Mouse (Mus musculus): ENCODE measurements at regions not wholly inside any gene's neighbourhood (a gene's known extent, or its start where the extent isn't known, plus 50 kb on each side); places are given as distances from the start of the nearest gene placed in this dataset.

DNA sequence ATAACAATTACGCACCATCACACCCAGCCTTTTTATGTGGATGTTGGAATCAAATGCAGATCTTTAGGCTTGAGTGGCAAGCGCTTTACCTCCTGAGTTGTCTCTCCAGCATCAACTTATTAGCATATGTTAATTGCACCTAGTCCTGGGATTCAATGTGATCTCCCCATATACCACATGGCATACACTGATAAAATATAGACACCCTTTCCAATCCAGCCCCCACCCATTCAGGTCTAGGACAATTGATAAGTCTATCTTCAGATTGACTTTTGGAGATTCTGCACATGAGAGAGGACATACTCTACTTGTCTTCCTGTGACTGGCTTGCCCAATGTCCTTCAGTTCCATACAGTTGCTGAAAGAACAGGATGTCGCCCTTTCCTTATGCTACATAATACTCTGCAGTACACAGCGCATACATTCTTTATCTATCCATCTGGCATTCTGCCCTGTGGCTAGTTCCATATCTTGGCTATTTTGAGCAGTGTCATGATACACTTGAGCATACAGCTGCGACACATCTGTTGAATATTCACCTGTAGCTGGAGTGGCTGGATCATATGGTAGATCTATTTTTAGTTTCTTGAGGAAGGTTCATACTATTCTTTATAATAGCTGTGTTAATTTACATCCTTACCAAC, 120.3 kb downstream of the Gsdmc2 start:
- no peak for DNase-seq

DNA sequence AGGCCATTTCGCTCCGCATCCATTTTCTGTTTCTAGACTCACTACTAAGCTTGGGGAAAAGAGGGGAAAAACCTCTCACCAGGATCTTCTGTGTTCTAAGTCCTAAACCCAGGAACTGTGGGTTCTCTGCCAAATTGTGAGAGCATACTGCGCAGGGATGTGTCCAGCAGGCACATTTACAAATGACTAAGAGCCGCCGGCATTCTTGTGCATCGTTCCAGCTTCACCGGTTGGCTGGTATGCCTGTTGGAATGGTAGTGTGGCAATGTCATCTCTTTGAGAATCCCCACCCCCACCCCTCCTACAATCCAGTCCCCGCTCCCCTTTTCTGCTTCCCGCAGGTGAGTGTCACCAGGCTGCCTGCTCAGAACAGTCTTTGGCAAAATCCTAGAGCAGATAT, 122.0 kb downstream of the Gsdmc2 start:
- DNase-seq: no peak

DNA sequence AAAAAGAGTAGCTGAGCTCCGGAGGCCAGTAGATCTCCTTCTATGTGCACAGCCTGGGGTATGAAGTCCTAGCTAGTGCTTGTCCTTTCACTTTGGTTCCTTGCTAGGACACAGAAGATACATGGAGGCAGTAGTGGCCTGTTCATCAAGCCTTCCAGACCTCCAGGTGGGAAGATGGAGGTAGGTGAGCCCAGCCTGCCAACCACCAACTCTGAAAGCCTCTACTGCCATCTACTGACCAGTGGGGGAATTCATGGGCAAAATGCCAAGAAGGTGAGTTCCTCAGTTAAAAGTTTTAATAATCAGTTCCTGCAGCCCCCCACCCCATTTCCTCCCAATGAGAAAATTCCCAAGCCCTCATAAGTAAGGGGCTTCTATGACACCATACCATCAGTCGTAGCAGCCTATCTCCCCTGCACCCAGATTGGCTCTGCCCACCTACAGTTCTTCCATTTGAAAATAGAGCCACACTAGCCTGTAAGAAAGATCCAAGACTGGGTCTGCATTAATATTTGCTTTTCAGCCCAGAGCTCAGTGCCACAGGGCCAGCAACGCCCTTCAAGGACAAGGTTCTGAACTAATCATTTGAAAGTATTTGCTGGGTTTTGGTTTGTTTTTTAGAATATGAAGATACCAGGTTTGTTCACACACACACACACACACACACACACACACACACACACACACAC, 123.2 kb downstream of the Gsdmc2 start:
- DNase-seq: peak; percentile 48

DNA sequence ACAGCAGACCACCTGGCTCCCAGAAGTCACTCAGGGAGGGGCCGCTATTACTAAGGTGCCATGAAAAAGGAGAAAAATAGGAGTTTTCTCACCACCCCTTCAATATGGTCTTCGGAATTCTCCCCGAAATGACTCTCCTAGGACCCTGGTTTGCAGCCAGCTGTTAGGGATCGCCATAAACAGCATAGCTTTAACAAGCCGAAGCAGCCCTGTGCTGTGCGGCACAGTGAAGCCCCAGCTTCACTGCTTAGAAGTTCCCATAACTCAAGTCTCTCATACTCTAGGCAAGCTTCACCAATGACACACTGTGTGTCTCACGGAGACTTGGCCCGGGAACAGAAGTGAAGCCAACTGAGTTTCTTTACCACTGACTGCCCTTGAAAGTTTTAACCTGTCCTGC, 127.2 kb downstream of the Gsdmc2 start:
- no peak for DNase-seq

DNA sequence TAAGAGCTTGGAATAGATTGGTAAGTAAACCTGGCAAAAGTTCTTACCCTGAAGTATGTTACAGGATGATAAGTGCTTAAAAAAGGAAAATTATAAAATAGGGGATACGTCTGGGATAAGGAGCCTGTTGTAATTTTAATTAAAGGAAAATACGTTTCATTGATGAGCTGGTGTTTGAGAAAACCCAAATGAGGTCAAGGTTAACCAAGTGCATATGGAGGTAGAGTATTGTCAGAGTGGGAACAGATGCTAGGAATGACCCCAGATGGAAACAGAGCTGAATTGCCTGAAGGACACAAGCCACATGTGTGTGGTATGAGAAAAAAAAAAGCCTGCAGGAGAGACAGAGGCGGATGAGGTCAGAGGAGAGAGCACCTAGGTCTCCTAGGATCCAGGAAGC, 131.3 kb downstream of the Gsdmc2 start:
- no peak for DNase-seq

DNA sequence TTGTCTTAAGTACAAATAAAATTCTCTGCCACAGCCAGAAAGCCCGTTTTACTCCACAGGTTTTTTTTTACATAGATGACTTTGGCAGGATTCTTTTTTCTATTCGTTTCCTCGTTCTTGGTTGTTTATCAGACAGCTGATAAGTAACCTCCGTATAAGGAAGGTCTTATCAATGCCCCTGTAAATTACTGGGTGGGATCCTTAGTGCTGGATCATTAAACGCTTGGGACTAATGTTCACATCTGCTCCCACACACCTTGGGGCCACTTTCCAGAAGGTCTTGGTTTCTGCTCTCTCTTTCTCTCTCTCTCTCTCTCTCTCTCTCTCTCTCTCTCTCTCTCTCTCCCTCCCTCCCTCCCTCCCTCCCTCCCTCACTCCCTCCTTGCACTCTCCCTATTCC, 134.6 kb downstream of the Gsdmc2 start:
- no peak for DNase-seq

DNA sequence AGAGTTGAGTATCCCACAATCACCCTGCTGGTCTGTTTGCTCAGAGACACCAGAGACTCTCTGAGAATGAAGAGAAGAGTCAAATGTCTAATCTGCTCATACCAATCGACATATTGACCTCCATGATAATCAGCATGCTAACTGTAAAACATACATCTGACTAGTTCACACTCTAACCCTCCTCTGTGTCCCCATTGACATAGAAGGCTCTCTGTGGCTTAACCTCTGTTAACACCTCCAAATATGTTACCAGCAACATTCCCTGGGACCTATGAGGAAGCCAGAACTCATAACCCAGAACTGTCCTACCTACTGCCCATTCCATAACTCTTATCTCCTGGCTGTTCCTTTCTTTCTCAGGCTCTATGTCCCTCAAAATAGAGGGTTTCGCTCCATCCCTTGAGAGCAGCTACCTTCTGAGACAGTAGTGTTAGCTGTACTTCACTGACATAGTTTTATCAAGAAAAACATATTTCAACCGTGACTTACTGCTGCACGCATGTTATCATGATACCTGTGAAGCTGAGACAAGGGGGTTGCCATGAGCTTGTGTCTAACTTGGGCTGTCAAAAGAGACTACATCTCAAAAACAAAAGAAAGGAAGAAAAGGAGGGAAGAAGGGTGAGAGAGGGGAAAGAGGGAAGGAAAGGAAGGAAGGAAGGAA, 135.6 kb downstream of the Gsdmc2 start:
- no peak for DNase-seq

DNA sequence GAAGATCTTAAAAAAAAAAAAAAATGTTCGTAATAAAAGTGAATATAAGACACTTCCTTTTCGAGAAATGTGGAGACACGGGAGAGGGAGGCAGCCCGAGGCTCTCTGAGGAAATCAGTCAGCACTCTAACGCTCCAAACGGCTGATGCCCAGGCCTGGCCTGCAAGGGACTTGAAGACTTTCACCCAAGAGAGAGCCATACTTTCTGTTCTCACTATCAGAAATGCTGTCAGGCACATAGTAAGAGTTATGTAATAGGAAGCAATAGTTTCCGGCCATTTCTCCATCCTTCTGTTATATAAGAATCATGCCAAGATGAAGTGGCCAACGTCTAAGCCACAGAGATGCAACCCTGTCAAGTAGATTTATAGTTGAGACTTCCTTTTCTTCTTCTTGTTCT, 140.3 kb downstream of the Gsdmc2 start:
- DNase-seq: no peak

DNA sequence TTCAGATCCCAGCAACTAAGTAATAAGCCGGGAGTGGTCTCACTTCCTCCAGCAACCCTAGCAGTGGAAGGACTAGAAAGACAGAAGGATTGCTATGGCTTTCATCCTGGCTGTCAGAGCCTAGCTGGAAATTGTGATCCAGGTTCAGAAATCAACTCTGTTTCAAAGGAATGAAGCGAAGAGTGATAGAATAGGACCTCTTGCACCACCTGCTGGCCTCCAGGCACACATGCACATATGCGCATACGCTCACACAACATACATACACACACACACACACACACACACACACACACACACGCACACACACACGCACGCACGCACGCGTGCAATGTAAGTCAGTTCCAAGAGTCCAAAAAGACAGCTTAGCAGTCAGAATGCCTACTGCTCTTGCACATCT, 147.1 kb downstream of the Gsdmc2 start:
- no peak for DNase-seq

DNA sequence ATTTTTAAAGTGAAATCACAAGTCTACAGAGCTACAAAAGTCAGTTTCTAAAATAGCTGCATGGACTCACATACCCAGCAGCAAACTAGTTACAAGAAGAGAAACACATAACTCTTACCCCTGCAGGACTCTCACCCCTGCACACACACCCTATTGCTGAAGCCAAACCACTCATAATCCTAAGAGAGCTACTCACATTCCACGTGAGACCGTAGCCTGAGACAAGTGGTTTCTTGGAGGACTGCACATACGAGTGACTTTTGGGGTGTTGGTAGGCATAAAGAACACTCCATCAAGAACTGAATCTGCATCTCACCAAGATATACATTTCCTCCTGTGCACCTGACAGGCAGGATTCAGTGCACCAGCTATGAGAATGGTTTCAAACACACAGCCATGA, 150.8 kb downstream of the Gsdmc2 start:
- no peak for DNase-seq

DNA sequence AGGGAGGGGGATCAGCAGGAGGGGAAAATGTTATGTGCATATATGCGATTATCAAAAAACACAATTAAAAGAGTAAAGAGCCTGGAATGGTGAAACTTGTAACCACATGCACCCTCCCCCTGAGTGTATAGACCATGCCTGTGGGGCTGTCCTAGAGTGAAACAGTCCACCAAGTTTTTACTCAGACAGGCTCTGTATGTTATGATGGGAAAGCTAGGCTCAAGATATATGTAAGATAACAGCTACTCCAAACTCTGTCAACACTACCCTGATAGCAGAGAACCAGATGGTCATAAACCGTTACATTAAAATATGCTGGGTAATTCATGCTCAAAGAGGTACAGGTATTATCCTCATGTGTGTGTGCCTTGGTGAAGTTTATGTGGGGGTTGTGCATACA, 151.4 kb downstream of the Gsdmc2 start:
- DNase-seq: no peak

DNA sequence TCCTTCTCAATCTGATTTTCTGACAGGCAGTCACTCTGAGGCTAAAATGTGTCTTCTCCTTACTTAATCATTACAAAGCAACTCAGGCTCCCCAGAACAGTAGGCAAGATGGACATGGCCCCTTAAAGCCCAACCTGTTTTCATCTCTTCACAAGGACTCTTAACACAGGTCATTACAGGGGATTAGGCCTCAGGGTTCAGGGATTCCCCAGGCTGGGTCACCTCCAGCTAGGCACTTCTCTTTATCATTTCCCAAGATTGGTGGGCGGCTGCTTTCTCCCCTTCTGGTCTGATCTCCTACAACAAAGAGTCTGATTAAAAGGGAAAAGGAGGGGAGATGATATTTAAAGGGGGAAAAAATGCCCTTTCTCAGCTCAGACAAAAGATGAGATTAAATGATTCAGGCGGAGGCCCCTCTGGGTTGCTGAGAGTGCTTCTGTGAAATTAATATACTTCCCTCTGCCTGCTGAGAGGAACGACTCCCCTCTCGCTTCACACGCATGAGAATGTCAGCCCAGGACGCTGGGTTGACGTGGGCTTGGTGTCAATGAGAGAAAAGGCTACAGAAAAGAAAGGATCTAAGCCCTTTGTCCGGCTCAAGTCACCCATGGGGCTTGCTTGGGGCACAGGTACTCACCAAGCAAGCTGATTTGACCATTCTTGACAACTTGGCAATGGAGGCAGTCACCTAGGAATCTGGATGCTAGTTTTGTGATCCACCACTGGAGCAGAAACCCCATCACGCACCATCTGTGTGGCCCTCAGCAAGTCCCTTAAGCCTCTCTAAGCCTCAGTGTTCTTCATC, 152.3 kb downstream of the Gsdmc2 start:
- DNase-seq: no peak

DNA sequence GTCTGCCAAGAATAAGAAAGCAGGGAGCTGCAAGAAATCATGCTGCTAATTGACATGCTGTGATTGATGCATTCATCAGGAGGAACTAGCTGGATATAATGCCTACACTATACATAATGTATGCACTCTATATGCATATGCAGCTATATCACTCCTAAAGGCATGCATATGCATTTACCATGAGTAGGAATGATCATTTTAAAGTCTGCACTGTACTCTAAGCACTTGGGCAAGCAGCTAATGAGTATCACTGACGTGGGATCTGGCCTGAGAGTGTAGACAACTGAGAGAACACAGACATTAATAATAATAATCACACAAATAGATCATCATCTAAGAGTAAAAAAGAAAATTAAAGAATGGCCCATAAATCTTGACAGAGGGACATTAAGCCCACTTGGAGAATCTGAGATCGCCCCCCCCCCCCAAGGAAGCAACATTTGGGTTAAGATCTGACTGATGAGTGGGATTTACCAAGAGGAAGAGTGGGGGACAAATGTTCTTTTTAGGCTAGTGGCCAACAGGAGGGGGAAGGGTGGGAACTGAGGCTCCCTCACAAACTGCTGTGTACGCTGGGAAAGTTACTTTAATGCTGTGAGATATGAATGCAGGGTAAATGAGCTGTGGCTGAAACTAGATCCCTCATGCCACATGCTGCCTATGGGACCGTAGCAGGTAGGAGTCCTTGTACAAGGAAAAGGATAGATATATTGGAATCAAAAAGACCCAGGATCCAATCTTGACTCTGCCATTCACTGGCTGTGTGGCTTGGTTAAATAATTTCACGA, 155.0 kb downstream of the Gsdmc2 start:
- no peak for DNase-seq

DNA sequence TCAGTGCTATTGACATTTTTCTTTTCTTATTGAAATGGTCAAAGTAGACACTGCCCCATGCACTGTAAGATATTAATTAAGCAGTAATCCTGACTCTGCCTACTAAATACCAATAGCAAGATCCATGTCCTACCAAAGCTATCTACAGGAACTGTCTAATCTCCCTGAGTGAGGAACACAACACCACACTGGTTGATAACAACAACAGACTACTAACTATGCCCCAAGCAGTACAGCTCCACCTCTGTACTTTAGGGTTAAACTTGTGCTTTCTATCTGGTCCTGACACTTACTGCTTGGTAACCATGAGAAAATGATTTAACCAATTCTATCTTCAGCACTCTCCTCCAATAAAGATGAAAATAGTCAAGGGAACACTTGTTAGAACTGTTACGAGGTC, 157.1 kb downstream of the Gsdmc2 start:
- DNase-seq: no peak

DNA sequence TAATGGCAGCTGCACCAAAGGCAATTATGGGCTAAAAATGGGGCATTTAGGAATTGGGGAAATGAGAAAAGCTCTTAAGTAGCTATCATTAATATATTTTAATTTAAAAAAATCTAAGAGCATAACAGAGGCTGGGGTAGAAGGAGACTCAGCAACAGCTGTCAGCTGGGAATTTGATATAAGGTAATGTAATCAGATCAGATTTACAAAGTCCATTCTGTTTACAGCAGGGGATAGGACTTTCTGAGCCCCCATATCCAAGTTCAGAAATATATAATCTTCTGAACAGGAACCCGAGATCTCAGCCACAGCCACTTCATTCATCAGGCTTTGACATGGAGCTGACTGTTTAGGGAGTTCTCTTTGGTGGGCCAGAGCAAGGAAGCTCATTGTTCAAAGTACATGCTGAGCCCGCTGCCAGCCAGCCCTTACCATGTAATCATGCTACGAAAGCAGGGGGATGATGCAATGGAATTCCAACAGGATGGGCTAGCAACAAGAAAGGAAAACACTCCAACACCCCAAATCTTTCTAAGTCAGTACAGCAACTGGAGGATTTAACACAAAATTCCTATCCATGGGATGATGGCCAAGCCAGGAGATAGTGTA, 157.9 kb downstream of the Gsdmc2 start:
- no peak for DNase-seq

DNA sequence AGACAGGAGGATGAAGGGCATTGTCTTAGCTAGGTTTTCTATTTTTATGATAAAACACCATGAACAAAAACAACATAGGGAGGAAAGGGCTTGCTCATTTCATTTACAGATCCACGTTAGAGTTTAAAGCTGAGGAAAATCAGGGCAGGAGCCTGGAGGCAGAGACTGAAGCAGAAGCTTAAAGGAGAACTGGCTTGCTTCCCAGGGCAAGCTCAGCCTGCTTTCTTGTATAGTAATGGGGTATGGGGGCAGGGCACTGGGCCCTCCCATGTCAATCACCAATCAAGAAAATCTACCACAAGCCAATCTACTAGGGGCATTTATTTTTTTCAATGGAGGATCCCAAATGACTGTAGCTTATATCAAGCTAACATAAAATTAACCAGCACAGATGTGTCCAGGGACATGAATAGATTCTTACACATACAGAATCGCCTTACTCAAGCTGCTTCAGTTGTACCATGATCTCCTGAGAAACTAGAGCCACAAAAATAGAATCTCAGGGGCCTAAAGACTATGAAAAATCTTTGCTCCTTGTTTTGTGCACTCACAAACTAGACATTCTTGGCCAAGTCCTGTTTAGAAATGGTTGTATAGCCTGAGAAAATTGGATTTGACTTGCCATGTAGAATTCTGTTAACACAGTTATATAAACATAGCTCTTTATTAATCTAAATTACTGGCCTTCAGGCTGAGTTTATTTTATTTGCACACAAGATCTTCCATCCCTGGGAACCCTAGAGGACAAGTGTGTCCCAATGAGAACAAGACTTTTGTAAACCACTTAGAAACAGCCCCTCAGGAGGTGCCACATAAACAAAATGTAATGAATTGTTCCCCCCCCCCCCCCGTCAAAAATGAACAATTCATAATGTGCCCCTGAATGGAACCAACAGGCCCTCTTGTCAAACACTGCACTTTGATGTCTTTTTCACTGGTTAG, 164.7 kb downstream of the Gsdmc2 start:
- DNase-seq: no peak

DNA sequence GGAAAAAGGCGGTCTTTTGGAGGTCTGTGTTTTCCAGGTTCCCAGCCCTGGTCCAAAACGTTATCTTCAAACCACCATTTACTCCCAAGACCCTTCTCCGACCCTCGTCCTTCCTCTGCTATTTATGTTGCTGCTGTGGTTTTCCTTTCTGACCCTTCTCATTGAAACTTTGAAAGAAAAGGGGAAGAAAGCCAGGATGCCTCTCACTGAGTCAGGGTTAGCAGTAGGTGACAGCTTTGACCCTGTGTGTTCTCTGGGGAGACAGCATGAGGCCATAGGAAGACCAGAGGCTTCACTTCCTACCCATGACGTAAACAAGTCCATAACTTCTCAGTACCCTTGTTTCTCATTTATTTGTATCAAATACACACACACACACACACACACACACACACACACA, 166.1 kb downstream of the Gsdmc2 start:
- DNase-seq: no peak

DNA sequence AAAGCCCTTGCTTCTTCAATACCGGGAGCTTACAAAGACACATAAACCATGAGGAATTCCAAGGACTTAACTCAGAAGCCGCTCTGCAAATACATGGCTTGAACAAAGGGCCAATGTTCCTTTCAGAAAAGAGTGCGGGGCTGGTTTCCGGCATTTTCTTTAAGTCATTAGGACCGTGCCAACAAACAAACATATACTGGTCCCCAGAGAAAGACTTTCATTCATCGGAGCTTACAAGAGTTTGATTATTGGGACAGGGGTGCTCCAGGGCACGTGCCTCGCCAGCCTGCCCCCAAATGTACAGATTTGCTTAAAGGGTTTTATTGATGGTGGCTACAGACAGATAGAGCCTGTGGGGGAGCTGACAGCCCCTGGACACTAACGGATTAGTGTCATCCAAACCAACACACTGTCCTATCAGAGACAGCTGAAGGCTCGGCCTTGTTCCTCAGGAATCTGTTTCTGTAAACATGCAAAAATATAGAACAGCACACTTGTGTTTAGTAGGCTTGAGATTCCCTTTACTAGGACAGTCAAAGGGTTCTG, 169.4 kb downstream of the Gsdmc2 start:
- no peak for DNase-seq

DNA sequence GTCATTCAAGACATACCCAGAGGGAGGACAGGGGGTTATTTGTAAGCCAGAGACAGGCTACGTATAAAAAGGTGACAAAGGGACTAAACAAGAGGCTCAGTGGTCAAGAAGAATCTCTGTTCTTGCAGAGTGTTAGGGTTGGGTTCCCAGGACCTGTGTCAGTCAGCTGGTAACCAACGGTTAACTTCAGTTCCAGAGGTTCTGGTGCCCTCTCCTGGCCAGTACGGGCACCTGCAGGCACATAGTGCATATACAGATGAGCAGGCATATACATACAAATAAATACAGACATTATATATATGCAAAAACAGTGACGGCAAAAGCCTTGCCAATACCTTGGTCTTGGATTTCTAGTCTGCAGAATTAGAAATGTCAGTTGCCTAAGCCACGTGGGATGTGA, 170.6 kb downstream of the Gsdmc2 start:
- DNase-seq: no peak

DNA sequence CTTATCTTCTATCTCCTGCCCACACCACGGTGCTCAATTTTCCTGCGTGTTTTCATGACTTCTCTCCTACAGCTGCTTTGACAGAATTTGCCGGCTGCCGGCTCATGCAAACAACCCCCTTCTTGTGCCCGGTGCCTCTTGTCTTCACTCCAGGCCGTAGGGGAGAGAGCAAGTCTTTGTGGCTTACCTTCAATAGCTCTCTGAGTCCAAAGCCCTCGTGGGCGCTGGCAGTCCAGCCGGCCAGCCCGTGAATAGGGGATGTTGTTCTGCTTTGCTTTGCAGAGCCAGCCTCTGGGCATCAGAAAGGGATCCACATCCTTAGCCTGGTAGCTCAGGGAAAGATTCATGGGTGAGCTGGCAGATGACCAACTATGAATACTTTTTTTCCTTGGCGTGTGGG, 173.9 kb downstream of the Gsdmc2 start:
- DNase-seq: no peak

DNA sequence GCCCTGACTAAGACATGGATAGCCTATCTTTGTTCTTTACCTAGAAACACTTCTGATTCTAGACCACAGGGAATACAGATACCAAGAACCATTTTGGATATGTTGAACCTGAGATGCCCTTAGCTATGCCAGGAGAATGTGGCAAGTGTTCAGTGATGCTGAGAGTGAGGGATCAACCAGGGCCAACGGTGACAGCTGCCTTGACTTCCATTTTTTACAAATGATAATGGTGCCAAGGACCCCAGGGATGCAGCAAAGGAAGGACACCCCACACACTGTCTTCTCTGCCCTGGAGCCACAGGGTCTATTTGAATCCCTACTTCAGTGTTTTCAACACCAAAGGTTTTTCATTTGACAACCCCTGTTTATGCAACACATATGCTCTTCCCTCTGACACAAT, 174.4 kb downstream of the Gsdmc2 start:
- no peak for DNase-seq
